Mouse (Mus musculus) left cerebral cortex, adult 11 months (tissue): ENCODE results near the gene Foxk1.

Experiments
- DNase-seq: peaks from one replicate; pipeline ENCODE4 v3.0.0; 2022; ENCODE audit warnings: low spot score

The Foxk1 gene

GRCm38 (mm10) chr5:142444791-142445531 lies 43.7 kb downstream of the Foxk1 start:
- no peak for DNase-seq

- no peak for DNase-seq
These were observed 44.4 kb downstream of the Foxk1 start for GRCm38 (mm10) chr5:142445709-142446108.

DNA sequence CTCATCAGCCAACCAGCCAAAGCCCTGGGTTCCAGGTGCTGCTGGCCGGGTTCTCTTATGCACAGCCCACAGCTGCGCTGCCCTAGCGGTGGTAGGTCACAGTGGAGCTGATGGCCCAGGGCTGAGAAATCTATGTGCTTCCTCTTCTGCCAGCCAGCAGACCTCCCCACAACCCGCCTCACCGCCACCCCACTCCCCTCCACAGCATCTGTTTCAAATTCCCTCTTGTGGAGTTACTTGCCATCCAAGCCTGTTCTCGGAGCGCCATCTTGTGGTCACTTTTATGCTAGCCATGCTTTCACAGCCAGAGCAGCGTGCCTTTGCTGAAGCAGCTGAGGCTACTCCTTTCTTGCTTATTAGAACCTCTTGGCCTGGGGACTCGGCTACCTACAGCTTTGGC lies 46.8 kb downstream of the Foxk1 start:
- peak; percentile 78 for DNase-seq

DNA sequence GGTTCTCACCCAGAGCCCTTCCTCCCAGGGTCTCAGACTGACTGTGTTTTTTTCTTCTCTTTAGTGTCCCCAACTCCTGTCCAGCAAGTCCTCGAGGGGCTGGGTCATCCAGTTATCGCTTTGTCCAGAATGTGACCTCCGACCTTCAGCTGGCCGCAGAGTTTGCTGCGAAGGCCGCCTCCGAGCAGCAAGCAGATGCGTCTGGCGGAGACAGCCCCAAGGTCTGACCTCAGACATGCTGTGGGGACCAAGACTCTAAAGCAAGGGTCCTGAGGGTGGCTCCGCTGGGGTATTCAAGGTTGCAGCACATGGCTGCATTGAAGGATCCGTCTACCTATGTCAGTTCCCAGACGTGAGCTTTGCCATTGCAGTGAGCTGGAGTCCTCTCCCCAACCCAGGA lies 47.3 kb downstream of the Foxk1 start:
- DNase-seq, result no peak

- DNase-seq, result no peak
These were observed 49.5 kb downstream of the Foxk1 start for GRCm38 (mm10) chr5:142450846-142451245.

DNA sequence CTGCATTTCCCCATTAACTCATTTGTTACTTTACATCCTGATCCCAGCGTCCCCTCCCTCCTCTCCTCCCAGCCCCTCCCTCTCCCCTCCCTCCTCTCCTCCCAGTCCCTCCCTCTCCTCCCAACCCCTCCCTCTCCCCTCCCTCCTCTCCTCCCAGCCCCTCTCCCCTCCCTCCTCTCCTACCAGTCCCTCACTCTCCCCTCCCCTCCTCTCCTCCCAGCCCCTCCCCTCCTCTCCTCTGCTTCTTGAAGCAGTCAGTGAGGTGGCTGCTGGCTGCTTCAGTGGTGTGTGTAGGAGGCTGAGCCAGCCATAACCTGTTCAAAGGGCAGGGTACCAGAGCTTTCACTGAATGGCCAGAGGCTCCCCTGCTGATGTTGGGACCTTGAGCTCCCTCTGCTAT lies 50.5 kb downstream of the Foxk1 start:
- DNase-seq, result no peak

DNA sequence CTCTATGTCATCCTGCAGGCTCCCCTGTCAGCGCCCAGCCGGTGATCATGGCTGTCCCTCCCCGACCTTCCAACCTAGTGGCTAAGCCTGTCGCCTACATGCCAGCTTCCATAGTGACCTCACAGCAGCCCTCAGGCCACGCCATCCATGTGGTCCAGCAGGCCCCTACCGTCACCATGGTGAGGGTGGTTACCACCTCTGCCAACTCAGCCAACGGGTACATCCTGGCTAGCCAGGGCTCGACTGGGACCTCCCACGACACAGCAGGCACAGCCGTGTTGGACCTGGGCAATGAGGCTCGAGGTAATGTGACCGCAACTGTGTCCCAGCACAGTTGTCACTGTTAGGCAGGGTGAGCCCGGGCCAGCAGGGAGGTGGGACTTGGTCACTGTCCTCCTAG lies 52.4 kb downstream of the Foxk1 start:
- no peak for DNase-seq

- DNase-seq, result no peak
These were observed 55.0 kb downstream of the Foxk1 start for GRCm38 (mm10) chr5:142456318-142456717.

- no peak for DNase-seq
These were observed 56.0 kb downstream of the Foxk1 start for GRCm38 (mm10) chr5:142457345-142457744.

DNA sequence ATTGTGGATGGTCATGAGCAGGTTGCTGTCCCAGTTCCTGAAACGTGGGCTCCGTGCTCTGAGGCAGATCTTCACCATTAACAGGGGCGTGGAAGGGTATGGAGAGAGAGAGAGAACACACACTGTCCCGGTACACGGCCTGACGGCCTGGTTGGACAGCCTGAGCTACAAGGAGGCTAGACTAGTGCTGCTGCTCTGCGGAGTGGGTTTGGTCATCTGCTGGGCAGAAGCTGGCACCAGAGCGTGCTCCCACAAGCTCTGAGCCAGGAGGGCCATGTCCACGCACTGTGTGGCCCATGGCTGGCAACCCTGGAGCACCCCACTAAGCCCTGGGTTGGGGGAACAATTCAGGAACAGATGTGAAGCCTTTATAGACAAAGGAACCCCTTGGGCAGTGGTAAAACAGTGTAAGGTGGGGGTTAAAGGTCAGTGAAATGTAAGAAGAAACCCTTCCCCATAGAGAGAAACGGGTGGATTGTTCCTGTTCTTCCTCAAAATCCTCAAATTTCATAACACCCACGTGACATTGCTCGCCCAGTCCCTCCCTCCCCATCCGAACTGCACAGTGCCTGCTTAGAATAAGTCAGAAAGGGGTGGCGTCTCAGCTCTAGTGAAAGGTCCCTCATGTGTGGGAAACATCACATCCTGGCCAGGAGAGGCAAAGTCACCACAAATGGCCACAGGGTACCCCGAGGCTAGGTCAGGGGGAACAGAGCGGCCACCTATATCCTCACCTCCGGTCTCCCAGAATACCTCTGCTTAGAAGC lies 57.7 kb downstream of the Foxk1 start:
- DNase-seq, result no peak

- DNase-seq, result no peak
These were observed 58.5 kb downstream of the Foxk1 start for GRCm38 (mm10) chr5:142459834-142460233.

DNA sequence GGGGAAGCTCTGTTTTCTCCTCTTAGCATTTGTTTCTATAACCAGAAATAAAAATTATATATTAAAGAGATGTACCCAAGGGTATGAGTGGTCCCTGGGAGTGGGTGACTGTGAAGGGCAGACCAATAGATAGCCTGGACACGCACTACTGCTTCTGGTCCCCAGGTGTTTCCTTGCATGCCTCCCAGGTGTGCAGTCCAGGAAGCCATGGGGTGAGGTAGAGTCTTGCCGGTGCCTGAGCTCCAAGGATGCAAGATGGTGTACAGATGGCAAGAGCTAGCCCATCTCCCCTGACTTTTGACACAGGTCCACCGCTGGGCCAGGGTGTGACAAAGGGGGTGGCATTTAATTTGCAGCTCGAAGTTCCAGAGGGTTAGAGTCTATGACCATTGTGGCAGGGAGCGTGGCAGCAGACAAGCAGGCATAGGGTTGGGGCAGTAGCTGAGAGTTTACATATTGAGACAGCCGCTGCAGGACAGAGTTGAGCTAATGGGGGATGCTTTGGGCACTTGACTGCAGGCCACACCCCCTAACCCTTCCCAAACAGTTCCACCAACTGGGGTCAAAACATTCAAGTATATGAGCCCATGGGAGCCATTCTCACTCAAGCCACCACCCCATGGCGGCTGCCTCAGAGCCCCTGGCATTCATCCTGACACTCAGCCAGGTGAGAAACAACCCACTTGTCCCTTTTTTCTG lies 60.8 kb downstream of the Foxk1 start:
- DNase-seq, result no peak

- DNase-seq, result no peak
These were observed 61.3 kb downstream of the Foxk1 start for GRCm38 (mm10) chr5:142462641-142462948.

GRCm38 (mm10) chr5:142463011-142463410 lies 61.7 kb downstream of the Foxk1 start:
- no peak for DNase-seq

DNA sequence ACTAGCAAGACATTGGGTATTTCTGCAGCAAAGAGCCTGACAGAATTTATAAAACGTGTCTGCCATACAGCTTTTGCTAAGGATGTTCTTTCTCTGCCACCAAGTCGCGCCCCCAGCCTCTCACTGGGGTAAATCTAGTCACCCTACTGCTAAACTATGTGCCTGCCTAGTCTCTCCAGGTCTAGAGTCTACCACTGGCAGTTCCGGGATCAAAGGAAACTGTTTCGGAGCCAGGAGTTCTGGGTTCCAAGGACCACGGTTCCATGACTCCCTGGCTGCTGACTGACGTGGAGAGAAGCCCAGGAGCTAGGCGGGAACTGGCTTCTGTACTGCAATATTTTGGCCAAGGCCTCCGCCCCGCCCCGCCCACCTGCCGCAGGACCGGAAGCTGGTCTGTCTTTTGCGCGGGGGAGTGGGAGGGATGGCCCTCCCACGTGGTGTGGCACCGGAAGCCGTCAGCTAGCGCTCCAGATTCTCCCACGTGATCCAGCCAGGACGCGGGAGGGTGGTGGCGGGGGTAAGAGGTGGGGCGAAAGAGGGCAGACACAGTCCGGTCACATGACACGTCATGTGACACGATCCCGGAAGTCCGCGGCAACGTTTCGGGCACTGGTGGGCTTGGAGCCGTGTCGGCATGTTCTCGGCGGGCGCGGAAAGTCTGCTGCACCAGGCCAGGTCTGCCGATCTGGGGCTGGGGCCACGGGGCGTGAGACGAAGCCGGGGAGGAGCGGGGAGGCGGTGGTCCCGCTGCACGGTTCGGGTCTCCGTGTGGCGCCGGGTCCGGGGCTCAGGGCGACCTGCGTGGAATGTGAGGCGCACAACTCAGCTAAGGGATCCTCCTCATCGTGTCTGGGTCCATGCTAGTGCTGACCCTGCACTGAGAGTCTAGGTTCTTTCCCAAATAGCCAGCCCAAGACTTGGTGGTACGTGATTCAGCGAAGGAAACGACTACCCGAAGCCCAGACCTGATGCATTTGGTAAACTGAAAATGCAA lies 62.5 kb downstream of the Foxk1 start, which contains the start of gene Ap5z1:
Ap5z1 (plus strand) TSS at position 484 of the 994 bp plus-strand sequence.
- peak; percentile 87 for DNase-seq

GRCm38 (mm10) chr5:142468375-142468774 lies 67.1 kb downstream of the Foxk1 start:
- no peak for DNase-seq

- DNase-seq, result no peak
These were observed 68.5 kb downstream of the Foxk1 start for GRCm38 (mm10) chr5:142469796-142470195.

DNA sequence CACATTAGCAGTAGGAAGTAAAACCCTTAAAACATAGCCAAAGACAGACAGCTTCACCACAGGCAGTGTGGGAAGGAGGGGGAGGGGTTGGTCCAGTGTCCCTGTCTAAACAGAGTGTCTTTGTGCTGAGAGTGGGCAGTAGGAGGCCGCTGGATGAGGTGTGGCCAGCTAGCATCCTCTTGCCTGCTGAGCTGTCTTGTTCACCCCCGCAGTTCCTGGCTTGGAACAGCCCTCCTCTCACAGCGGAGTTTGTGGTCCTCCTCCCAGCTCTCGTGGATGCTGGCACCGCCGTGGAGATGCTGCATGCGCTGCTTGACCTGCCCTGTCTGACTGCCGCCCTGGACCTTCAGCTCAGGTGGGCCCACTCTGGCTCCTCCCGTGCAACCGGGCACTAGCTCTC lies 72.4 kb downstream of the Foxk1 start:
- DNase-seq, result peak; percentile 65

DNA sequence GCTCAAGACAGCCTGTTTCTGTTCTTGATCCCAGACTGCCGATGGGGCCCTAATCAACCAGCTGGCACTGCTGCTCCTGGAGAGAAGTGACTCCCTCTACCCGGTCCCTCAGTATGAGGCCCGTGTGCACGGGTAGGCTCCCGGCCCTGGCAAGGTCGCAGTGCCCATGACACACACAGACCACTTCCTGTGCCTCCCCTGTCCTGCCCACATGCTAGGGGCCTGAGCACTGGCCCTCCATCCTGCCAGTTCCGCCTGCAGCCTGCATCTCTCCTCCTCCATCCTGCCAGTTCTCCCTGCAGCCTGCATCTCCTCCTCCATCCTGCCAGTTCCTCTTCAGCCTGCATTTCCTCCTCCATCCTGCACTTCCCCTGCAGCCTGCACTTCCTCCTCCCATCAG lies 74.4 kb downstream of the Foxk1 start:
- DNase-seq, result no peak

GRCm38 (mm10) chr5:142477346-142477745 lies 76.0 kb downstream of the Foxk1 start:
- no peak for DNase-seq

GRCm38 (mm10) chr5:142477866-142478615 lies 76.7 kb downstream of the Foxk1 start:
- DNase-seq, result no peak
